Mouse (Mus musculus): ENCODE results near the gene Tmem115.
A peak's percentile ranks its signal among the peaks of the same experiment; 100 is the strongest.

Tmem115 gene

GRCm38 (mm10) chr9:107533791-107534407 lies at the start of gene Tmem115:
Gene Tmem115 (plus strand): TSS chr9:107533945.
- DNase-seq, result peak; percentile 92

GRCm38 (mm10) chr9:107484302-107484701 lies 49.4 kb upstream of the Tmem115 start:
- DNase-seq, result no peak

- no peak for DNase-seq
These were observed 49.0 kb upstream of the Tmem115 start for GRCm38 (mm10) chr9:107484766-107485165.

- no peak for DNase-seq
These were observed 47.7 kb upstream of the Tmem115 start for GRCm38 (mm10) chr9:107486086-107486485.

- DNase-seq, result no peak
These were observed 47.1 kb upstream of the Tmem115 start for GRCm38 (mm10) chr9:107486507-107487225.

- no peak for DNase-seq
These were observed 43.6 kb upstream of the Tmem115 start for GRCm38 (mm10) chr9:107490146-107490545.

- no peak for DNase-seq
These were observed 43.1 kb upstream of the Tmem115 start for GRCm38 (mm10) chr9:107490625-107491024.

GRCm38 (mm10) chr9:107493511-107493910 lies 40.2 kb upstream of the Tmem115 start:
- no peak for DNase-seq

GRCm38 (mm10) chr9:107494238-107494637 lies 39.5 kb upstream of the Tmem115 start:
- DNase-seq, result no peak

- DNase-seq, result no peak
These were observed 37.4 kb upstream of the Tmem115 start for GRCm38 (mm10) chr9:107496359-107496758.

GRCm38 (mm10) chr9:107500708-107501286 lies 32.9 kb upstream of the Tmem115 start:
- DNase-seq, result no peak

- DNase-seq, result no peak
These were observed 31.5 kb upstream of the Tmem115 start for GRCm38 (mm10) chr9:107502131-107502846.

GRCm38 (mm10) chr9:107504662-107505537 lies 28.8 kb upstream of the Tmem115 start:
- DNase-seq, result no peak

- DNase-seq, result peak; percentile 37
These were observed 25.5 kb upstream of the Tmem115 start for GRCm38 (mm10) chr9:107508266-107508665.

- DNase-seq, result no peak
These were observed 23.2 kb upstream of the Tmem115 start for GRCm38 (mm10) chr9:107510384-107511100.

- no peak for DNase-seq
These were observed 22.3 kb upstream of the Tmem115 start for GRCm38 (mm10) chr9:107511436-107511835.

- DNase-seq, result no peak
These were observed 21.4 kb upstream of the Tmem115 start for GRCm38 (mm10) chr9:107512326-107512725.

GRCm38 (mm10) chr9:107514303-107514955 lies 19.3 kb upstream of the Tmem115 start:
- DNase-seq, result peak; percentile 86

GRCm38 (mm10) chr9:107520331-107520730 lies 13.4 kb upstream of the Tmem115 start:
- no peak for DNase-seq

- peak; percentile 78 for DNase-seq
These were observed 12.6 kb upstream of the Tmem115 start for GRCm38 (mm10) chr9:107521190-107521589.

GRCm38 (mm10) chr9:107521711-107522399 lies 11.9 kb upstream of the Tmem115 start:
- peak; percentile 72 for DNase-seq
